Mouse (Mus musculus) embryonic facial prominence, embryonic 15.5 days (tissue): ENCODE results near the gene Gm4894. TPM values are rescaled to one million over a fixed set of nuclear protein-coding genes. Genes with fewer than 3 reads are reported as not detected.

Source experiments
- ATAC-seq: fragments of 200-750 bp; cut with Nextera tagmentation; 2 replicates; pipeline ENCODE4 v1.8.0; 2017; ENCODE audit warnings: low read depth, moderate TSS enrichment; ENCODE audit not compliant: insufficient number of reproducible peaks, low FRiP score, low TSS enrichment
- H3K27ac ChIP-seq: fragments of 300-500 bp; sonication (generic); replicated peaks from 2 replicates; pipeline ENCODE4 v1.5.1; 2015; ENCODE audit warnings: mild to moderate bottlenecking, inconsistent platforms
- H3K27me3 ChIP-seq: fragments of 300-500 bp; sonication (generic); 2 replicates; pipeline ENCODE4 v1.6.1; 2015; ENCODE audit warnings: inconsistent platforms
- H3K36me3 ChIP-seq: fragments of 300-500 bp; sonication (generic); 2 replicates; pipeline ENCODE4 v1.6.1; 2015; ENCODE audit warnings: mild to moderate bottlenecking, inconsistent platforms
- H3K4me1 ChIP-seq: fragments of 300-500 bp; sonication (generic); 2 replicates; pipeline ENCODE4 v1.6.1; 2015; ENCODE audit warnings: inconsistent platforms
- H3K4me2 ChIP-seq: fragments of 300-500 bp; sonication (generic); replicated peaks from 2 replicates; pipeline ENCODE4 v1.6.1; 2015; ENCODE audit warnings: mild to moderate bottlenecking, inconsistent platforms
- H3K4me3 ChIP-seq: fragments of 300-500 bp; sonication (generic); replicated peaks from 2 replicates; pipeline ENCODE4 v1.5.1; 2015; ENCODE audit warnings: mild to moderate bottlenecking, inconsistent platforms
- H3K9ac ChIP-seq: fragments of 300-500 bp; sonication (generic); 2 replicates; pipeline ENCODE4 v1.6.1; 2015; ENCODE audit warnings: inconsistent platforms
- H3K9me3 ChIP-seq: fragments of 300-500 bp; sonication (generic); replicated peaks from 2 replicates; pipeline ENCODE4 v1.6.1; 2016; ENCODE audit warnings: inconsistent platforms
- WGBS: fragments of 180-500 bp; shearing (Covaris S2); methylation state at CpG from one replicate; pipeline ENCODE4 v1.1.7; 2015; 5-methylcytosine and 5-hydroxymethylcytosine counted together
- polyA plus RNA-seq: library from polyadenylated mRNA; unstranded; fragments of >200 nt; fragmentation: Nextera tagmentation; extraction: Ambion mirVana; gene quantifications from 2 replicates; pipeline ENCODE4 v1.2.1, GENCODE M21; 2015

Gene Gm4894
- polyA plus RNA-seq, result not detected in 2 replicates

GRCm38 (mm10) chr9:49250231-49250630, at the start of gene Gm4894:
Gm4894 (plus strand) TSS chr9:49250531.
- Histone ChIP-seq H3K36me3 (no peaks in the 10 kb centered on the region), H3K9me3 (no peaks in the 10 kb centered on the region), H3K27ac (no peak within 1 kb of the TSS), H3K27me3 (no peaks in the 10 kb centered on the region), H3K4me2 (no peak within 1 kb of the TSS), H3K9ac (no peak within 1 kb of the TSS), H3K4me1 (no peaks in the 10 kb centered on the region), H3K4me3 (no peak within 1 kb of the TSS)
- no peak for ATAC-seq
- 65% methylated on average over 6 of the region's 6 CpGs for WGBS

GRCm38 (mm10) chr9:49206331-49206730, 44.0 kb upstream of the Gm4894 start:
- H3K4me3 ChIP-seq, result peak overlapping the region; percentile 4; the same call in 1 of the 2 replicates
- WGBS, result 14% methylated on average over 15 of the region's 15 CpGs
- no peaks in the 10 kb centered on the region for H3K9me3 ChIP-seq
- no peaks in the 10 kb centered on the region for H3K36me3 ChIP-seq
- H3K27ac ChIP-seq, result no peak overlapping the region
- 0 out of 2 replicates have a peak, but pooled peaks have one; percentile 15 for ATAC-seq
- no peak overlapping the region for H3K9ac ChIP-seq
- no peaks in the 10 kb centered on the region for H3K27me3 ChIP-seq
- H3K4me1 ChIP-seq, result 0 out of 2 replicates have a peak, but pooled peaks cover 7% of the 10 kb centered on the region
- H3K4me2 ChIP-seq, result peak overlapping the region; percentile 15; the same call in 1 of the 2 replicates

GRCm38 (mm10) chr9:49211493-49211892, 38.8 kb upstream of the Gm4894 start:
- Histone ChIP-seq H3K4me2 (no peak overlapping the region), H3K9ac (no peak overlapping the region), H3K9me3 (no peaks in the 10 kb centered on the region), H3K36me3 (no peaks in the 10 kb centered on the region), H3K4me3 (no peak overlapping the region), H3K4me1 (0 out of 2 replicates have a peak, but pooled peaks cover 4% of the 10 kb centered on the region), H3K27me3 (no peaks in the 10 kb centered on the region), H3K27ac (no peak overlapping the region)
- WGBS, result 68% methylated on average over 1 of the region's 1 CpGs
- ATAC-seq, result no peak

- no peak overlapping the region for H3K4me2 ChIP-seq
- 22% methylated on average over 2 of the region's 2 CpGs for WGBS
Observed at GRCm38 (mm10) chr9:49214734-49215133, 35.6 kb upstream of the Gm4894 start.

GRCm38 (mm10) chr9:49217626-49218607, 32.4 kb upstream of the Gm4894 start:
- Histone ChIP-seq H3K27me3 (no peaks in the 10 kb centered on the region), H3K27ac (no peak overlapping the region), H3K9me3 (no peaks in the 10 kb centered on the region), H3K4me2 (no peak overlapping the region), H3K4me1 (no peaks in the 10 kb centered on the region), H3K36me3 (no peaks in the 10 kb centered on the region), H3K9ac (no peak overlapping the region), H3K4me3 (no peak overlapping the region)
- 57% methylated on average over 20 of the region's 20 CpGs for WGBS
- no peak for ATAC-seq

More at GRCm38 (mm10) chr9:49214734-49215133, 35.6 kb upstream of the Gm4894 start:
- Histone ChIP-seq H3K36me3 (no peaks in the 10 kb centered on the region), H3K27ac (no peak overlapping the region), H3K4me1 (no peaks in the 10 kb centered on the region), H3K4me3 (no peak overlapping the region), H3K27me3 (no peaks in the 10 kb centered on the region), H3K9me3 (no peaks in the 10 kb centered on the region), H3K9ac (no peak overlapping the region)
- no peak for ATAC-seq

GRCm38 (mm10) chr9:49224488-49224887, 25.8 kb upstream of the Gm4894 start:
- no peak overlapping the region for H3K27ac ChIP-seq
- no peak overlapping the region for H3K9ac ChIP-seq
- H3K4me2 ChIP-seq, result no peak overlapping the region
- no peak for ATAC-seq
- 64% methylated on average over 10 of the region's 10 CpGs for WGBS
- H3K4me1 ChIP-seq, result no peaks in the 10 kb centered on the region
- H3K27me3 ChIP-seq, result no peaks in the 10 kb centered on the region
- H3K4me3 ChIP-seq, result no peak overlapping the region
- H3K36me3 ChIP-seq, result no peaks in the 10 kb centered on the region
- no peaks in the 10 kb centered on the region for H3K9me3 ChIP-seq

GRCm38 (mm10) chr9:49227442-49227841, 22.9 kb upstream of the Gm4894 start:
- no peak for ATAC-seq
- Histone ChIP-seq H3K4me1 (no peaks in the 10 kb centered on the region), H3K27me3 (no peaks in the 10 kb centered on the region), H3K4me2 (no peak overlapping the region), H3K9ac (no peak overlapping the region), H3K9me3 (no peaks in the 10 kb centered on the region), H3K4me3 (no peak overlapping the region), H3K36me3 (no peaks in the 10 kb centered on the region), H3K27ac (no peak overlapping the region)
- WGBS, result 55% methylated on average over 9 of the region's 9 CpGs

GRCm38 (mm10) chr9:49229054-49229453, 21.3 kb upstream of the Gm4894 start:
- no peak for ATAC-seq
- H3K4me3 ChIP-seq, result no peak overlapping the region
- WGBS, result 91% methylated on average over 2 of the region's 2 CpGs
- H3K4me2 ChIP-seq, result no peak overlapping the region
- H3K27ac ChIP-seq, result no peak overlapping the region
- H3K4me1 ChIP-seq, result no peaks in the 10 kb centered on the region
- no peaks in the 10 kb centered on the region for H3K27me3 ChIP-seq
- H3K36me3 ChIP-seq, result no peaks in the 10 kb centered on the region
- no peaks in the 10 kb centered on the region for H3K9me3 ChIP-seq
- no peak overlapping the region for H3K9ac ChIP-seq

GRCm38 (mm10) chr9:49246839-49247238, 3.5 kb upstream of the Gm4894 start:
- Histone ChIP-seq H3K4me3 (no peak overlapping the region), H3K4me2 (no peak overlapping the region), H3K27me3 (no peaks in the 10 kb centered on the region), H3K36me3 (no peaks in the 10 kb centered on the region), H3K9me3 (no peaks in the 10 kb centered on the region), H3K27ac (no peak overlapping the region), H3K9ac (no peak overlapping the region), H3K4me1 (no peaks in the 10 kb centered on the region)
- WGBS, result 27% methylated on average over 7 of the region's 7 CpGs
- ATAC-seq, result no peak

- H3K4me3 ChIP-seq, result no peak overlapping the region
- no peaks in the 10 kb centered on the region for H3K27me3 ChIP-seq
- H3K36me3 ChIP-seq, result no peaks in the 10 kb centered on the region
- no peaks in the 10 kb centered on the region for H3K4me1 ChIP-seq
- no peak overlapping the region for H3K27ac ChIP-seq
- H3K9ac ChIP-seq, result no peak overlapping the region
- no peaks in the 10 kb centered on the region for H3K9me3 ChIP-seq
- ATAC-seq, result no peak
- 71% methylated on average over 7 of the region's 7 CpGs for WGBS
- H3K4me2 ChIP-seq, result no peak overlapping the region
Observed at GRCm38 (mm10) chr9:49268949-49269348, 18.6 kb downstream of the Gm4894 start.

GRCm38 (mm10) chr9:49273566-49273965, 23.2 kb downstream of the Gm4894 start:
- no peak overlapping the region for H3K4me2 ChIP-seq
- H3K9me3 ChIP-seq, result no peaks in the 10 kb centered on the region
- H3K4me1 ChIP-seq, result no peaks in the 10 kb centered on the region; the same call in 1 of the 2 replicates
- WGBS, result 37% methylated on average over 7 of the region's 7 CpGs
- H3K4me3 ChIP-seq, result no peak overlapping the region
- no peak overlapping the region for H3K9ac ChIP-seq
- no peaks in the 10 kb centered on the region for H3K27me3 ChIP-seq
- no peaks in the 10 kb centered on the region for H3K36me3 ChIP-seq
- ATAC-seq, result no peak
- no peak overlapping the region for H3K27ac ChIP-seq
